Mouse (Mus musculus): ENCODE measurements around the gene Itgb1bp1. TPM values are rescaled to one million over a fixed set of nuclear protein-coding genes. Genes with fewer than 3 reads are reported as not detected.
A peak's percentile ranks its signal among the peaks of the same experiment; 100 is the strongest.

Itgb1bp1 gene
- polyA plus RNA-seq, 1 experiment from 2014 or later, result 54.2 TPM

GRCm38 (mm10) chr12:21301324-21301723 lies 15.2 kb upstream of the Itgb1bp1 start:
- H3K4me1 ChIP-seq, result no peaks in the 10 kb centered on the region
- no peak overlapping the region for H3K27ac ChIP-seq (replicated peaks)
- no peaks in the 10 kb centered on the region for H3K9me3 ChIP-seq (replicated peaks)
- H3K27me3 ChIP-seq, result no peaks in the 10 kb centered on the region
- no peak overlapping the region for H3K4me2 ChIP-seq (replicated peaks)
- H3K4me3 ChIP-seq (replicated peaks), result no peak overlapping the region
- H3K9ac ChIP-seq, result no peak overlapping the region
- no peak for ATAC-seq (ENCODE audit: insufficient number of reproducible peaks, low FRiP score, low TSS enrichment, low read depth)
- H3K36me3 ChIP-seq, result peaks cover 88% of the 10 kb centered on the region
- WGBS, result 91% methylated on average over 7 of the region's 7 CpGs

- H3K9ac ChIP-seq, result no peak overlapping the region
- H3K4me1 ChIP-seq, result no peaks in the 10 kb centered on the region
- H3K27me3 ChIP-seq, result no peaks in the 10 kb centered on the region
- WGBS, result 94% methylated on average over 11 of the region's 11 CpGs
- no peak for ATAC-seq (ENCODE audit: insufficient number of reproducible peaks, low FRiP score, low TSS enrichment, low read depth)
- H3K9me3 ChIP-seq (replicated peaks), result no peaks in the 10 kb centered on the region
- H3K36me3 ChIP-seq, result peaks cover 90% of the 10 kb centered on the region
- no peak overlapping the region for H3K27ac ChIP-seq (replicated peaks)
- H3K4me3 ChIP-seq (replicated peaks), result no peak overlapping the region
- no peak overlapping the region for H3K4me2 ChIP-seq (replicated peaks)
These were observed 12.8 kb upstream of the Itgb1bp1 start for GRCm38 (mm10) chr12:21298856-21299255.

GRCm38 (mm10) chr12:21289651-21290050 lies 3.6 kb upstream of the Itgb1bp1 start:
- Histone ChIP-seq H3K9me3 (replicated peaks) (no peaks in the 10 kb centered on the region), H3K4me3 (replicated peaks) (no peak overlapping the region), H3K4me2 (replicated peaks) (no peak overlapping the region), H3K27ac (replicated peaks) (no peak overlapping the region), H3K4me1 (peaks cover 21% of the 10 kb centered on the region), H3K27me3 (no peaks in the 10 kb centered on the region), H3K36me3 (peaks cover 39% of the 10 kb centered on the region), H3K9ac (no peak overlapping the region)
- 77% methylated on average over 6 of the region's 6 CpGs for WGBS
- ATAC-seq (ENCODE audit: insufficient number of reproducible peaks, low FRiP score, low TSS enrichment, low read depth), result no peak

- Histone ChIP-seq H3K27ac (replicated peaks) (no peak overlapping the region), H3K9ac (no peak overlapping the region), H3K4me2 (replicated peaks) (no peak overlapping the region), H3K9me3 (replicated peaks) (no peaks in the 10 kb centered on the region), H3K36me3 (peaks cover 31% of the 10 kb centered on the region), H3K27me3 (no peaks in the 10 kb centered on the region), H3K4me3 (replicated peaks) (no peak overlapping the region), H3K4me1 (peaks cover 21% of the 10 kb centered on the region)
- WGBS, result 91% methylated on average over 3 of the region's 3 CpGs
- ATAC-seq (ENCODE audit: insufficient number of reproducible peaks, low FRiP score, low TSS enrichment, low read depth), result no peak
These were observed 2.8 kb upstream of the Itgb1bp1 start for GRCm38 (mm10) chr12:21288716-21289395.

GRCm38 (mm10) chr12:21286712-21287650 lies 897 bp upstream of the Itgb1bp1 start:
- peaks cover 12% of the 10 kb centered on the region for H3K36me3 ChIP-seq
- 29% methylated on average over 18 of the region's 18 CpGs for WGBS
- no peaks in the 10 kb centered on the region for H3K9me3 ChIP-seq (replicated peaks)

GRCm38 (mm10) chr12:21285508-21286242 lies 409 bp downstream of the Itgb1bp1 start:
- Histone ChIP-seq H3K9ac (peak overlapping the region; percentile 72), H3K36me3 (peaks cover under 1% of the 10 kb centered on the region; the same call in 1 of the 2 replicates), H3K4me1 (peaks cover 21% of the 10 kb centered on the region), H3K27ac (replicated peaks) (peak overlapping the region; percentile 85), H3K4me3 (replicated peaks) (peak overlapping the region; percentile 89), H3K4me2 (replicated peaks) (peak overlapping the region; percentile 84), H3K27me3 (no peaks in the 10 kb centered on the region), H3K9me3 (replicated peaks) (no peaks in the 10 kb centered on the region)
- ATAC-seq (ENCODE audit: insufficient number of reproducible peaks, low FRiP score, low TSS enrichment, low read depth), result peak; percentile 82; the same call in 1 of the 2 replicates
- WGBS, result under 1% methylated on average over 45 of the region's 47 CpGs

More at GRCm38 (mm10) chr12:21286712-21287650, 897 bp upstream of the Itgb1bp1 start:
- no peaks in the 10 kb centered on the region for H3K27me3 ChIP-seq
- peak overlapping the region; percentile 95 for H3K27ac ChIP-seq (replicated peaks)
- peaks cover 21% of the 10 kb centered on the region for H3K4me1 ChIP-seq
- ATAC-seq (ENCODE audit: insufficient number of reproducible peaks, low FRiP score, low TSS enrichment, low read depth), result no peak
- peak overlapping the region; percentile 90 for H3K9ac ChIP-seq
- peak overlapping the region; percentile 84 for H3K4me2 ChIP-seq (replicated peaks)
- peak overlapping the region; percentile 89 for H3K4me3 ChIP-seq (replicated peaks)

GRCm38 (mm10) chr12:21284761-21285441 lies 1.2 kb downstream of the Itgb1bp1 start, which contains the start of gene Cpsf3:
Gene Cpsf3, plus strand, starts transcription at chr12:21285391.
- peak within 1 kb of the TSS; percentile 84 for H3K4me2 ChIP-seq (replicated peaks)
- peak within 1 kb of the TSS; percentile 90 for H3K9ac ChIP-seq
- H3K27ac ChIP-seq (replicated peaks), result peak within 1 kb of the TSS; percentile 95
- ATAC-seq (ENCODE audit: insufficient number of reproducible peaks, low FRiP score, low TSS enrichment, low read depth), result no peak
- H3K4me1 ChIP-seq, result peaks cover 21% of the 10 kb centered on the region
- no peaks in the 10 kb centered on the region; the same call in 1 of the 2 replicates for H3K36me3 ChIP-seq
- H3K27me3 ChIP-seq, result no peaks in the 10 kb centered on the region
- no peaks in the 10 kb centered on the region for H3K9me3 ChIP-seq (replicated peaks)
- WGBS, result 52% methylated on average over 11 of the region's 11 CpGs
- H3K4me3 ChIP-seq (replicated peaks), result peak within 1 kb of the TSS; percentile 89

- H3K4me1 ChIP-seq, result no peaks in the 10 kb centered on the region
- H3K4me2 ChIP-seq (replicated peaks), result no peak overlapping the region
- no peaks in the 10 kb centered on the region for H3K9me3 ChIP-seq (replicated peaks)
- ATAC-seq (ENCODE audit: insufficient number of reproducible peaks, low FRiP score, low TSS enrichment, low read depth), result no peak
- WGBS, result 80% methylated on average over 1 of the region's 1 CpGs
- peaks cover 7% of the 10 kb centered on the region for H3K36me3 ChIP-seq
- no peak overlapping the region for H3K9ac ChIP-seq
- no peak overlapping the region for H3K27ac ChIP-seq (replicated peaks)
- H3K4me3 ChIP-seq (replicated peaks), result no peak overlapping the region
- no peaks in the 10 kb centered on the region for H3K27me3 ChIP-seq
These were observed 8.7 kb downstream of the Itgb1bp1 start for GRCm38 (mm10) chr12:21277352-21277864.

GRCm38 (mm10) chr12:21274446-21274845 lies 11.6 kb downstream of the Itgb1bp1 start:
- Histone ChIP-seq H3K4me2 (replicated peaks) (no peak overlapping the region), H3K27me3 (no peaks in the 10 kb centered on the region), H3K4me3 (replicated peaks) (no peak overlapping the region), H3K9me3 (replicated peaks) (no peaks in the 10 kb centered on the region), H3K4me1 (no peaks in the 10 kb centered on the region), H3K9ac (no peak overlapping the region), H3K36me3 (peaks cover 32% of the 10 kb centered on the region), H3K27ac (replicated peaks) (no peak overlapping the region)
- no peak for ATAC-seq (ENCODE audit: insufficient number of reproducible peaks, low FRiP score, low TSS enrichment, low read depth)
- 78% methylated on average over 7 of the region's 7 CpGs for WGBS

GRCm38 (mm10) chr12:21268083-21268616 lies 17.9 kb downstream of the Itgb1bp1 start:
- no peak overlapping the region for H3K27ac ChIP-seq (replicated peaks)
- no peaks in the 10 kb centered on the region for H3K4me1 ChIP-seq
- WGBS, result 85% methylated on average over 8 of the region's 8 CpGs
- H3K4me2 ChIP-seq (replicated peaks), result no peak overlapping the region
- H3K4me3 ChIP-seq (replicated peaks), result no peak overlapping the region
- H3K9me3 ChIP-seq (replicated peaks), result no peaks in the 10 kb centered on the region
- H3K9ac ChIP-seq, result no peak overlapping the region
- no peaks in the 10 kb centered on the region for H3K27me3 ChIP-seq
- H3K36me3 ChIP-seq, result peaks cover 58% of the 10 kb centered on the region
- no peak for ATAC-seq (ENCODE audit: insufficient number of reproducible peaks, low FRiP score, low TSS enrichment, low read depth)
